Comparison of ENCODE assay signal across 13 mouse cellular contexts in genomic region chr13:15577133-15577917, GRCm38 (mm10).
A peak's percentile ranks its signal among the peaks of the same experiment; 100 is the strongest.
DNase-seq lines count a peak whose midpoint lies in the region; ATAC-seq and TF ChIP-seq lines count a peak whose summit lies in the region.
"Had no signal": no experiment of that assay in that cellular context is flagged by ENCODE, and none has a peak within 500 bp of the region (broad histone marks: within the 10 kb centered on the region; RNA-seq: fewer than 3 reads in every experiment).

No protein-coding gene starts in this region.

- no peaks in the 10 kb centered on the region for H3K4me1 ChIP-seq in kidney, embryonic 16.5 days (ENCODE audit: insufficient read depth, low read length)
- H3K4me1 ChIP-seq in embryonic facial prominence, embryonic 11.5 days (ENCODE audit: control insufficient read depth, insufficient read depth, low read length): no peaks in the 10 kb centered on the region; the same call in 1 of the 2 replicates
- H3K4me1 ChIP-seq in limb, embryonic 13.5 days: peaks cover 38% of the 10 kb centered on the region
- H3K4me1 ChIP-seq: liver, embryonic 15.5 days had no signal

- 60% methylated on average over 8 of the region's 8 CpGs for WGBS in kidney, embryonic 16.5 days
- 36% methylated on average over 8 of the region's 8 CpGs for WGBS in embryonic facial prominence, embryonic 11.5 days
- 39% methylated on average over 8 of the region's 8 CpGs for WGBS in limb, embryonic 13.5 days

- no peak for TF ChIP-seq POLR2A in brain, embryonic 14.5 days (IDR thresholded peaks at IDR 0.05; ENCODE audit: borderline replicate concordance, extremely low read depth, insufficient read depth, insufficient read length, poor library complexity, severe bottlenecking)

- no peak for DNase-seq in kidney, postnatal 36 days
- peak; percentile 48 for DNase-seq in brain, embryonic 14.5 days (ENCODE audit: low read depth)
- DNase-seq in embryonic facial prominence, embryonic 11.5 days (ENCODE audit: low spot score): peak; percentile 67
- no peak for DNase-seq in cerebellum, adult 9-10 months
- no peak for DNase-seq in adrenal gland, adult 8-10 months
- DNase-seq: adrenal gland, postnatal 10 days; heart, adult 18-20 months; heart, postnatal 10 days; right cerebral cortex, postnatal 4 days had no signal

- no peak overlapping the region for H3K9ac ChIP-seq in kidney, embryonic 16.5 days (replicated peaks; ENCODE audit: low read length)
- H3K9ac ChIP-seq in embryonic facial prominence, embryonic 11.5 days (replicated peaks; ENCODE audit: low read length): no peak overlapping the region
- H3K9ac ChIP-seq in limb, embryonic 13.5 days: no peak overlapping the region
- H3K9ac ChIP-seq: liver, embryonic 15.5 days had no signal

- no peaks in the 10 kb centered on the region for H3K36me3 ChIP-seq in kidney, embryonic 16.5 days (ENCODE audit: insufficient read depth, low read length)
- H3K36me3 ChIP-seq in embryonic facial prominence, embryonic 11.5 days (replicated peaks; ENCODE audit: control insufficient read depth, insufficient read depth, low read depth, low read length): no peaks in the 10 kb centered on the region
- 0 out of 2 replicates have a peak, but pooled peaks cover 2% of the 10 kb centered on the region for H3K36me3 ChIP-seq in limb, embryonic 13.5 days
- H3K36me3 ChIP-seq: liver, embryonic 15.5 days had no signal

- H3K9me3 ChIP-seq in kidney, embryonic 16.5 days (ENCODE audit: low read length): no peaks in the 10 kb centered on the region
- H3K9me3 ChIP-seq in embryonic facial prominence, embryonic 11.5 days (replicated peaks; ENCODE audit: control insufficient read depth, low read length): no peaks in the 10 kb centered on the region
- no peaks in the 10 kb centered on the region for H3K9me3 ChIP-seq in limb, embryonic 13.5 days
- H3K9me3 ChIP-seq: liver, embryonic 15.5 days had no signal

- 0 out of 2 replicates have a peak overlapping the region, but pooled peaks have one; percentile 20 for H3K27ac ChIP-seq in kidney, embryonic 16.5 days (ENCODE audit: low read length)
- H3K27ac ChIP-seq in embryonic facial prominence, embryonic 11.5 days (replicated peaks; ENCODE audit: low read depth, low read length): no peak overlapping the region
- H3K27ac ChIP-seq in limb, embryonic 13.5 days: peak overlapping the region; percentile 79
- H3K27ac ChIP-seq: kidney, postnatal 0 days; liver, embryonic 15.5 days had no signal

- no peak overlapping the region for H3K4me3 ChIP-seq in kidney, embryonic 16.5 days (ENCODE audit: low read length)
- no peak overlapping the region for H3K4me3 ChIP-seq in embryonic facial prominence, embryonic 11.5 days (ENCODE audit: low read depth, low read length)
- no peak overlapping the region for H3K4me3 ChIP-seq in limb, embryonic 13.5 days
- H3K4me3 ChIP-seq: liver, embryonic 15.5 days had no signal

- H3K27me3 ChIP-seq in kidney, embryonic 16.5 days (ENCODE audit: insufficient read depth, low read length): no peaks in the 10 kb centered on the region
- no peaks in the 10 kb centered on the region for H3K27me3 ChIP-seq in embryonic facial prominence, embryonic 11.5 days (ENCODE audit: control insufficient read depth, insufficient read depth, low read length)
- no peaks in the 10 kb centered on the region for H3K27me3 ChIP-seq in limb, embryonic 13.5 days
- H3K27me3 ChIP-seq: liver, embryonic 15.5 days had no signal

- H3K4me2 ChIP-seq in kidney, embryonic 16.5 days (replicated peaks; ENCODE audit: low read depth, low read length): no peak overlapping the region
- no peak overlapping the region for H3K4me2 ChIP-seq in embryonic facial prominence, embryonic 11.5 days (ENCODE audit: low read depth, low read length)
- no peak overlapping the region for H3K4me2 ChIP-seq in limb, embryonic 13.5 days (replicated peaks)
- H3K4me2 ChIP-seq: liver, embryonic 15.5 days had no signal

- no peak for ATAC-seq in kidney, embryonic 16.5 days (ENCODE audit: low FRiP score, low TSS enrichment)
- ATAC-seq in embryonic facial prominence, embryonic 11.5 days (replicated peaks; ENCODE audit: insufficient number of reproducible peaks, low FRiP score, low TSS enrichment, low read depth): peak; percentile 82
- peak; percentile 63 for ATAC-seq in limb, embryonic 13.5 days (ENCODE audit: low FRiP score, low read depth)

- TF ChIP-seq CTCF in brain, embryonic 14.5 days (IDR thresholded peaks at IDR 0.05; ENCODE audit: borderline replicate concordance, extremely low read depth, insufficient read depth, insufficient read length): no peak

Comparison
In these comparisons a context has a peak if more than half of its experiments do, and no peak if none do; other contexts are left out.
1. DNase-seq: peak in brain, embryonic 14.5 days (single experiment) and embryonic facial prominence, embryonic 11.5 days (single experiment); none in kidney, postnatal 36 days (0 of 2), cerebellum, adult 9-10 months (single experiment) and adrenal gland, adult 8-10 months (single experiment).